Mouse (Mus musculus): ENCODE data around the gene Ankrd17.

Ankrd17 gene

DNA sequence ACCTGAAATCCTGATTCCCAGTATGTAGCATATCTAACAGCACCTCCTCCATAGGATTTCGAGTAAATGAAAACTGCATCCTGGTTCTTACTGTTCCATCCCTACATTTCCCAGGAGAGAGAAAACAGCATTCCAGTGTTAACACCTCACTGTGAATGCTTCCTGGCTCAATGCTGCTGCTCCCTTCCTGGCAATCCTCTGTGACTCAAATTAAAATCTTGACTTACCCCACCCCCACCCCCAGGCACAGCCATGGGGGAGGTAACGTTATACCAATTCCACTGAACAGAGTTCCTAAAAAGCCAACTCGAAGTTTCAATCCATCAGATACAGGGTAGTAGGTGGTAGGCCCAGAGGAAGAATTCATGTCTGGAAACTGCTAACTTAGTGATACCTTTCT is 143.4 kb downstream of the Ankrd17 start:
- DNase-seq (ENCODE audit: low spot score in 2 of 2) = no peak

DNA sequence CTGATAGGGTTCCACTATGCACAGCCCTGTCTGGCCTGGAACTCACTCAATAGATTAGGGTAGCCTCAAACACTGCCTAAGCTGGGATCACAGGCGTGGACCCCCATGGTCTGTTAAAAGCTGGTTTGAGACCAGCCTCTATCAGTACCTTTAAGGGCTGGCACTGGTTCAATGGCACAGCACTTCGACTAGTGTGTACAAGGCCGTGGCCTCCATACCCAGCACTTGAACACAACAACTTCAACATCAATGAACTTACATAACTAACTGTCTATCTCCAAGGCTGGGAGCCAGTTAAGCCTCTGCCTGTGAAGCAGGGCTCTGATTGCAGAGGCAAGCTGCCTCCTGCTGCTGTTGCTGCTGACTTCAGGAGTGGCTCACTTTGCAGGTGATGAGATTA is 148.6 kb downstream of the Ankrd17 start:
- no peak for DNase-seq (ENCODE audit: low spot score in 2 of 2)

DNA sequence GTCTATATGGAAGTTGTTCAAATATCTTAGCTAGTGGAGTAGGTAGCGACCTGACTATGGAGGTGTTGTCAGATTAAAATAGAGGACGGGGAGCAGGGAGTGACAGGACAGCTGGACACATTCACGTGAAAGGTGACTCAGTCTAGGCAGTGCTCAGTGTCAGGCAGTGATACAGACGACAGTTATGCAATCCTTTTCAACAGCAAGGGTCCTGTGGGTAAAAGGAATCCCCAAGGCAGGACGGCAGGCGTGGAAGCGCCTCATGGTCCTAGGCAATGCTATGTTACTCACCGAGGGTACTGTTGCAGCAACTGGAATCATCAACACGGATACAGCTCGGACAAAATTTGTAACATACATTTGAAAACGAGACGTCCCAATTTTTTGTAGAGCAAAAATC is 149.2 kb downstream of the Ankrd17 start:
- DNase-seq (ENCODE audit: low spot score in 2 of 2) = no peak

- DNase-seq (ENCODE audit: low spot score in 2 of 2) = no peak
Observed at GRCm38 (mm10) chr5:90213356-90213755, 153.0 kb downstream of the Ankrd17 start.

- DNase-seq (ENCODE audit: low spot score in 2 of 2) = peak in 1 of 2 experiments; percentile 52
Observed at GRCm38 (mm10) chr5:90203168-90203567, 163.2 kb downstream of the Ankrd17 start.

- no peak for DNase-seq (ENCODE audit: low spot score in 2 of 2)
Observed at GRCm38 (mm10) chr5:90202447-90203117, 163.8 kb downstream of the Ankrd17 start.

GRCm38 (mm10) chr5:90199922-90200632 is 166.3 kb downstream of the Ankrd17 start:
- DNase-seq (ENCODE audit: low spot score in 2 of 2) = no peak

GRCm38 (mm10) chr5:90194831-90195230 is 171.5 kb downstream of the Ankrd17 start:
- DNase-seq (ENCODE audit: low spot score in 2 of 2) = peak in 1 of 2 experiments; percentile 43

- no peak for DNase-seq (ENCODE audit: low spot score in 2 of 2)
Observed at GRCm38 (mm10) chr5:90182782-90183181, 183.6 kb downstream of the Ankrd17 start.

- DNase-seq (ENCODE audit: low spot score in 2 of 2) = no peak
Observed at GRCm38 (mm10) chr5:90179094-90179493, 187.3 kb downstream of the Ankrd17 start.

- no peak for DNase-seq (ENCODE audit: low spot score in 2 of 2)
Observed at GRCm38 (mm10) chr5:90178116-90178515, 188.3 kb downstream of the Ankrd17 start.

Data from spleen, postnatal 10 days (tissue).